Mouse (Mus musculus) c-Kit-negative CD71-positive TER-119-positive erythroid progenitor cells, embryonic 14.5 days (primary cell): ENCODE measurements around the gene BC048403.
"Not testable (repeated sequence)": the region's sequence is repeated elsewhere in the genome, so short reads cannot be mapped to it uniquely, and the experiment has no call there.

ENCODE experiments used
- DNase-seq: peaks from one replicate; pipeline ENCODE4 v3.0.0-alpha.2; 2013; ENCODE audit warnings: low read depth, low spot score

BC048403 gene

DNA sequence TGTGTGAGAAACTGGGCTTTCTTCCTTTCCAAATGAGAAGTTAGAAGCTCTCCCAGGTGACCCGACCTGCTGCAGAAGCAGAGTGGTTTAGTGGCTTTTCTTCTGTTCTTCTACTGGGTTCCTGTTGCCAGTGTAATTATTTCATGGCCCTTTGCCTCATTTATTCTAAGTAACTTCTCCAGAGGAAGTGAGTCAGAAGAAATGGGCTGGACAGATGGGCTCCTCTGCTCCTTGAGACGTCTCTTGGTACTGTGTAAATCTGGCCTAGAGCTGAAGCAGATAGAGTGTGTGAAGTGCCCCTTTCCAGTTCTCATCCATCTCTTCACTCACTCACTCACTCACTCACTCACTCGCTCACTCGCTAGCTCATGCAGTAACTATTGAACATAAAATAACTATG, 16.9 kb downstream of the BC048403 start:
- no peak for DNase-seq

DNA sequence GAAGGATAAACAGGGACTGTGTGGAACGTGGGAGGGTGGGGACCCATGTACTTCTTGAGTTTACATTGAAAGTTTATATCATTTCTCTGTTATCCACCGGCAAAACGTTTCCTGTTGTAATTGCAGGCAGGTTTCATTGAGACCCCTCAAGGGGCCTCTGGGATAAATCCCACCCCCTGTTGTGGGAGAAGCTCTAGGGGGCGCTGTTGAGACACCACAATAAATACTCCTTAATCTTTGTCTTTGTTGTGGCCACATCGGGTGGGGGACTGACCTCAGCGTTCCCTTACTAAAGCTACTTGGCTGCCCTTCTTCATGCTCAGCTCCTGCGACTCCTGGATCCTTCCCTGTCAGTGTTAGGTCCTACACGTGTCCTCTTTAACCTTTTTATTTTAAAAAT, 19.4 kb downstream of the BC048403 start:
- DNase-seq = no peak

GRCm38 (mm10) chr10:121762141-121762540, 22.4 kb downstream of the BC048403 start:
- DNase-seq = no peak

GRCm38 (mm10) chr10:121763191-121763590, 23.5 kb downstream of the BC048403 start:
- no peak for DNase-seq

DNA sequence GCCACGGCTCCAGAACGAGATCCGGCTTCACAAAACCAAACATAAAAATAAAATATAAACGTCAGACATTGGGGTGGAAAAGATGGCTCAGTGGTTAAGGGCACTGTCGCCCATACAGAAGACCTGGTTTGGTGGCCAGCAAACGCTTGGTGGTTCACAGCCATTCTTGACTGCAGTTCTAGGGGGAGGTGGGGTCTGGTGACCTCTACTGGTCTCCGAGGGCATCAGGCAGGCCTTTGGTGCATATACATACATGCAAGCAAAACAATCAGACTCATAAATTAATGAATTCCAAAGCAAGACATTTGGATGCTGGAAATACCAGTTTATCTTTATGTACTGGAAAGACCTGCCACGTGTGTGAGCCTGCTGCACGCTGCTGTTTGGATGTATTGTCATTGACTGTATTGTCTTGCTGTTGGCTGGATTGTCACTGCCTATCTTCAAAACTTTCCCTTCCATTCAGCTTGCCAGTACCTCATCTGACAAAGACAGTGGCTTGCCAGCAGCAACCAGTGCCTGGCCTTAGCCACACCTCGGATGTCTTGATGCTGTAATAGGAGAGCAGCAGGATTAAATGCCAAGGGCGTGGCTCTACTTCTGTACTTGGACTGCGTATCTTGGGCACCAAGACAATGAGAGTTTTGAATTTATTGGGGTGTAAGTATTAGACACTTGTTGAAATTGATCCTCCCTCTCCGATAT, 24.9 kb downstream of the BC048403 start:
- DNase-seq = no peak

DNA sequence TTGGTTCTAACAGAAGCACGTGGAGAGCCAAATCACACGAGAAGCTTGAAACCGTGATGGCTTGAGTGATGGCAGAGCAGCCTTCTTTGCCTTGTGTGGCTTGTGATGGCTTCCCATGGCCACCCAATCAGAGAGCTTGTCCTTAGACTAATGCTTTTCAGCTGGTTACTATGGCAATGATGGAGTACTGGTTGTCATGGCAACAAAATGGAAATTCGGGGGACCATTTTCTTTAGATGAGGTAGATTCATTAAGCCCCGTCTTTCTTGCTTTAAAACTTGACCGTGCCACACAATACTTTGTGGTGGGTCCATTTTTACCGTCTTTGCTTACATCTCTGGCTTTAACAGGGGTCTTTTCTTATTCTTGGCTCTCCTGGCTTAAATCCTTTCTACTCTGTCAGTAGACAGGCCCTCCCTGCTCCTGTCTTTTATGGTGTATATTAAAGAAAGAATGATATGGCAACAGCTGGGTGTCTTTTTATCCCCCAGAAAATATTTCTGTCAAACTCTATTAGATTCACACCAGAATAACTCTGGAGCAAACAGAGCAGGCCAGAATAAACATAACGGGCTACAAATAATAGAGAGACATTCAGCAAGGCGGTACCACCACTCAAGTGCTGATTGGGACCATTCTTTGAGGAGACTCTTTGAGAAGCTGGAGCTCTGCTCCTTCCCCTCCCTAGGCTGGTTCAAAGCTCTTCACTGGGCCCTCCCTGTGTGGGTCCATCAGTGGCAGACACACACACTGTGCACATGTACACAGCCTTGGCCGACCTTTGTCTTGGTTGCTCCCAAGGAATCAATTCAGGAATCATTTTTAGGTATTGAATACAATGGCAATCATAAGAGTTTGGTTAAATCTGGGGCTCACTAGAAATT, 25.7 kb downstream of the BC048403 start:
- DNase-seq = no peak

DNA sequence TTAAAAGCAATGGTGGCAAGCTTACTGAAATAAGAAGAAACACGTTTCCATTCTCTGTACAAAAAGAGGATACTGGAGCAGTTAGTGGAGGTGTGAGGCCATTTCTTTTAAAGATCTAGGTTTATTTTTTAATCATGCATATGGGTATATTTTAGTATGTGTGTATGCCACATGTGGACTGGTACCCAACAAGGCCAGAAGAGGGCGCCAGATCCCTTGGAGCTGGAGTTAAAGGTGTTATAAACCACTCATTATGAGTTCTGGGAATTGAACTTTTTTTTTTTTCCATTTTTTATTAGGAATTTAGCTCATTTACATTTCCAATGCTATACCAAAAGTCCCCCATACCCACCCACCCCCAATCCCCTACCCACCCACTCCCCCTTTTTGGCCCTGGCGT, 27.6 kb downstream of the BC048403 start:
- DNase-seq = not testable (repeated sequence)

DNA sequence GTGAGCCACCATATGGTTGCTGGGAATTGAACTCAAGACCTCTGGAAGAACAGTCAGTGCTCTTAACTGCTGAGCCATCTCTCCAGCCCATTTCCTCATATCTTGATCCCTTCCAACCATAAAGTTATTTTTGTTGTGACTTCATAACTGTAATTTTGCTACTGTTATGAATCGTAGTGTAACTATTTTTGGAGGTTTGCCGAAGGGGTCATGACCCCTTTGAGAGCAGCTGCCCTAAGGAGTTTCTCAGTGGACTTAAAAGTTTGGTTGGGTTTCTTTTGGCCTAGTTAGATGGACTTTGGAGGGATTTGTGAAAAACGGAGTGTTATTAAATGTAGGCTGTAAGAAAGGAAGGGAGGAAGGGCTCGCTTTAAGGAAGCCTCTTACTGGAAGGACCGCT, 30.0 kb downstream of the BC048403 start:
- DNase-seq = no peak

DNA sequence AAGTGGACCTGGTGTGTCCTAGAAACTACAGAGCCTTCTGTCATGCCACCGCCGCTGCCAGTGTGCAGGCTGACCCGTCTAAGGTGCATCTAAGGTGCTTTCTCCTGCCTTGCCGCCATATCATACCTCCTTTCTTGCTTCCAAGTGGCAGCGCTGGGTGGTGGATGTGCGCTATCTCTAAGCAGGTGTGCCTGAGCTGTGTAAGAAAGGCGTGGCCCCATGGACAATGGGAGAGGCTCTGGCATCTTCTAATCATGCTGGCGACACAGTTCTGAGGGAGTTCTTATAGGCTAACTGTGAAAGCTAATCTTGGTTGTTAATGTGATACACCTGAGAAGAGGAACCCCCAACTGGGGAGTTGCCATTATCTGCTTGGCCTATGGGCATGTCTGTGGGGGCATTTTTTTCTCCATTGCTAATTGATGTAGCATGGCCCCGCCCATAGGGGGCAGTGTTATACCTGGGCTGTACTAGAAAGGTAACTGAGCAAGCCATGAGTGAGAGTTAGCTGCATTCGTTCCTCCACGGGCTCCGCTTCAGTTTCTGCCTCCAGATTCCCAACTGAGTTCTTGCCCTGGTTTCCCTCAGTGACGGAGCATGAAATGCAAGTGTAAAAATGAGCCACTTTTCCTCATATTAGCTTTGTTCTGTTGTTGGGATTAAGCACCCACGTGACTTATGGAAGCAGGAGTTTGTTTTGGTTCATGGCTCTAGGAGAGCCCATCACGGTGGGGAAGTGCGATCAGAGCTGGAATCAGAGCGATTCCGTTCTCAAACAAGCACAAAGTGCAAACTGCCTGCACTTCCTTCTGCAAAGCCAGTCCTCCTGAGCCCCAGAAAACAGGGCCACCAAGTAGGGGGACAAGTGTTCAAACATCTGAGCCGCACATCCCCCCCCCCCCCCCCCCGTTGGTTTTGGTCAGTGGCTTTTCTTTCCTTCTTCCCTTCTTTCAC, 31.2 kb downstream of the BC048403 start:
- DNase-seq = no peak

DNA sequence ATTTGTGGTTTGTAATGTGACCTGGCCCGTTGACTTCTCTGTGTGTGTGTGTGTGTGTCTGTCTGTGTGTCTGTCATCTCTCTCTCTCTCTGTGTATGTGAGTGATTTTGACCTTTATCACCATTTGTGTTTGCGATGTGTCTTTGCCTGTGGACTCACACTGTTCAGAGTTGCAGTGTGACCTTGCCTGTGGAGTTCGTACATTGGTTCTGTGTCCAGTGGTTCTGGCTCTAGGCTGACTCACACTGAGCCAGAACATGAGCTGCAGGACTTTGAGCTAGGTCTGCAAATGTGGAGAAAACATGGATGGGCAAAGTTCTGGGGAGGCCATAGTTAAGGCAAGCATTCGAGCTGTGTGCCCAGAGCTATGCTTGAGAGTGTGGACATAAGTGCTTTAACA, 34.1 kb downstream of the BC048403 start:
- DNase-seq = no peak

DNA sequence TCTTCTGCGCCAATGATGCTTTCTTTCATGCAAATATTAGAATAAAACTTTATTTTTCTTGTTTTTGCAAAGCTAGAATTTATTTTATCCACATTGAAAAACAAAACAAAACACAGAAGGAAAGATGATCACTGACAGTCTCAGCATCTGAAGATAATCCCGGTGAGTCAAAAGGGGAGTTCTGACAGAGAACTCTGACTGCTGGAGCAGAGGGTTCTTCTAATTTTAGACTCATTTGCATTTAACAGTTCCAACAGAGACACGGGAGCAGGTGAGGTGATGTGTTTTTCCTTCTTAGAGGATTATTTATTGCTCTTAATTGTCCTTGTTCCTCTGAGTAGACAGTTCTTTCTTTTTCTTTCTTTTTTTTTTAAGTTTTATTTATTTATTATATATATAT, 36.3 kb downstream of the BC048403 start:
- DNase-seq = no peak

- DNase-seq = no peak
Observed at GRCm38 (mm10) chr10:121781159-121781558, 41.4 kb downstream of the BC048403 start.

- DNase-seq = no peak
Observed at GRCm38 (mm10) chr10:121788536-121788935, 48.8 kb downstream of the BC048403 start.

- no peak for DNase-seq
Observed at GRCm38 (mm10) chr10:121790078-121790477, 50.3 kb downstream of the BC048403 start.

DNA sequence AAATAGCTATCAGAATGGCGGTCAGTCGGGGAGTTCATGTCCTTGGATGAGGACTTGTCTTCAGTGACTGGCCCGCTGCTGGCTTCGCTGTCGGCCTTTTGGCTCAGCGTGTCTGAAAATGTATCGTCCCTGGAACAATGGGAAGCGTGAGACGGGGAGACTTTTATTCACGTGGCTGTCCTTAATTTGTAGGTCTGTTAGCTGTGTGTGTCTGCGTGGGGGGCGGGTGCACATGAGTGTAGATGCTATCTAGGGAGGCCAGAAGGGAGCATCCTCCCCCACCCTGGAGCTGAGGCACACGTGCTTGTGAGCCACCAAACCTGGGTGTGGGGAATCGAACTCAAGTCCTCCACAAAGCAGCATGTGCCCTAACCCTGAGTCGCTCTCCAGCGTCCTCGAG, 52.9 kb downstream of the BC048403 start:
- DNase-seq = no peak

- no peak for DNase-seq
Observed at GRCm38 (mm10) chr10:121794486-121794885, 54.7 kb downstream of the BC048403 start.

DNA sequence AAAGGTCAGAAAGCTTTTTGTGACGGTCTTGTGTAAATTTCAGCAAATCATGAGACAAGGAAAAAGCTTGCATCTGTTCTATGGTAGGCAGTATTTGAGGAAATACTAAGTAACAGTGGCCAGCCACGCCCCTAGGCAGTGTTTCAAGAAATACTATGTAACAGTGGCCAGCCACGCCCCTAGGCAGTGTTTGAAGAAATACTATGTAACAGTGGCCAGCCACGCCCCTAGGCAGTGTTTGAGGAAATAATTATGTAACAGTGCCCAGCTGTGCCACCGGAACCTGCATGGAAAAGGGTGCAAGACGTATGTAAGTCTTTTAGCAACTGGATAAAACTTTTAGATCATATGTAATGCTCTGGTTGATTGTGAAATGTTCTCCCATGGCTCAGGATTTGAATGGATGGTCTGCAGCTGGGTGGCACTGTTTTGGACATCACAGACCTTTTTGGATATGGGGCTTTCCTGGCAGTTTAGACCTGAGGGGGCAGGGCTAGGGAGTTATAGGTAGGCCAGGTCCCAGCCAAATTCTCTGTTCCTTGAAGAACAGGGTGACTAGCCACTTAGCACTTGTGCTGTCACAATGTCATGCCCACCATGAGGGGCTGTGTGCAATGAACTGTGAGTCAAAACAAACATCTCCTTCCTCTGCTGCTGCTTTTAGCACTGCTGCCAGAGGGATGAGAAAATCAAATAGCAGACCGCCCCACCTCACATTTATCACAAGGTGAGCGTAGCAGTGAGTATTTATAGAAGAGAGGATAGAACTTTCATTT, 56.5 kb downstream of the BC048403 start:
- DNase-seq = no peak

GRCm38 (mm10) chr10:121800041-121800440, 60.3 kb downstream of the BC048403 start:
- DNase-seq = no peak
